Mouse (Mus musculus): ENCODE results near the gene Zfp773.

DNA sequence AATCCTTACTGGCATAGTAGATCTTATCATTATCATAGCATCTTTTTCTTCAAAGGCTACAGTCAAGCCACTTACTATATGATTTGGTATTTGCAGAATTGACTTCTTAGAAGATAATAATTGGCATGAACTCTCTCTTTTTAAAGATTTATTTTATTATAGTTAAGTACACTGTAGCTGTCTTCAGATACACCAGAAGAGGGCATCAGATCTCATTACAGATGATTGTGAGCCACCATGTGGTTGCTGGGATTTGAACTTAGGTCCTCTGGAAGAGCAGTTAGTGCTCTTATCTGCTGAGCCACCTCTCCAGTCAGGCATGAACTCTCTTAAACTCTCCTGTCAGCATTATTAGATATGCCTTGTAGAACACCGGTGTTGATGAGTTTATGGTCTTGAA is 7.7 kb upstream of the Zfp773 start:
- TF ChIP-seq CTCF (IDR thresholded peaks at IDR 0.05; ENCODE audit: control insufficient read depth, insufficient read depth, low read length) = no peak
- TF ChIP-seq POLR2A (IDR thresholded peaks at IDR 0.05; ENCODE audit: borderline replicate concordance, control insufficient read depth, low read depth, low read length) = no peak

All from bone marrow, adult 2 months (tissue).